Mouse (Mus musculus) forebrain, embryonic 15.5 days (tissue): ENCODE data around the gene Dapk3. TPM values are rescaled to one million over a fixed set of nuclear protein-coding genes. Genes with fewer than 3 reads are reported as not detected.
A peak's percentile ranks its signal among the peaks of the same experiment; 100 is the strongest.
"Not testable (repeated sequence)": the region's sequence is repeated elsewhere in the genome, so short reads cannot be mapped to it uniquely, and the experiment has no call there.

ENCODE experiments used
- ATAC-seq: fragments of 200-750 bp; cut with Nextera tagmentation; replicated peaks from 2 replicates; pipeline ENCODE4 v1.8.0; 2017; ENCODE audit warnings: mild to moderate bottlenecking, moderate TSS enrichment, moderate library complexity
- H3K27ac ChIP-seq: fragments of 300-500 bp; sonication (generic); replicated peaks from 2 replicates; pipeline ENCODE4 v1.5.1; 2015; ENCODE audit warnings: mild to moderate bottlenecking, inconsistent platforms
- H3K27me3 ChIP-seq: fragments of 300-500 bp; sonication (generic); 2 replicates; pipeline ENCODE4 v1.6.1; 2015; ENCODE audit warnings: inconsistent platforms
- H3K36me3 ChIP-seq: fragments of 300-500 bp; sonication (generic); 2 replicates; pipeline ENCODE4 v1.6.1; 2015; ENCODE audit warnings: mild to moderate bottlenecking, inconsistent platforms
- H3K4me1 ChIP-seq: fragments of 300-500 bp; sonication (generic); 2 replicates; pipeline ENCODE4 v1.6.1; 2015; ENCODE audit warnings: inconsistent platforms
- H3K4me2 ChIP-seq: fragments of 300-500 bp; sonication (generic); replicated peaks from 2 replicates; pipeline ENCODE4 v1.6.1; 2015; ENCODE audit warnings: mild to moderate bottlenecking, inconsistent platforms
- H3K4me3 ChIP-seq: fragments of 300-500 bp; sonication (generic); 2 replicates; pipeline ENCODE4 v1.5.1; 2015; ENCODE audit warnings: mild to moderate bottlenecking, inconsistent platforms
- H3K9ac ChIP-seq: fragments of 300-500 bp; sonication (generic); replicated peaks from 2 replicates; pipeline ENCODE4 v1.6.1; 2015; ENCODE audit warnings: mild to moderate bottlenecking, inconsistent platforms
- H3K9me3 ChIP-seq: fragments of 300-500 bp; sonication (generic); 2 replicates; pipeline ENCODE4 v1.6.1; 2016; ENCODE audit warnings: inconsistent platforms
- WGBS: fragments of 180-500 bp; shearing (Covaris S2); methylation state at CpG from one replicate; pipeline ENCODE4 v1.1.7; 2015; ENCODE audit warnings: mixed read lengths; 5-methylcytosine and 5-hydroxymethylcytosine counted together
- polyA plus RNA-seq: library from polyadenylated mRNA; unstranded; fragments of >200 nt; fragmentation: Nextera tagmentation; extraction: Ambion mirVana; gene quantifications from 2 replicates; pipeline ENCODE4 v1.2.1, GENCODE M21; 2015

The Dapk3 gene
- polyA plus RNA-seq, 1 experiment from 2014 or later, result 56.8 TPM

DNA sequence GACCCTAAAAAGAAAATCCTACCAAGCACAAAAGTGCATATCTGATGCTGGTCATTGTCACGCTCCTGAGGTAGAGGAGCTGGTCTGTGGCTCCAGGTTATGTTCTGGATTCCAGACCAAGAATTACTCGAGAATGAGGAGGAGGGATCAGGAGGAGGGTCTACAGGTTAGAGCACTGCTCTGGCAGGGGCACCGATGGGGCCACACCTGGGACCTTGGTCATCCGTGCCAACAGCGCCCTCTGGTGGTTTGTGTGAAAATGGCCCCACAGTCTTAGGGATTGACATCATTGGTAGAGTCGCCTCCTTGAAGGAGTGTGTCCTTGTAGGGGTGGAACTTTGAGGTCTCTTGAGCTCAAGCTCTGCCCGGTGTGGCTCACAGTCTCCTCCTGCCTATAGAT lies 35.2 kb downstream of the Dapk3 start:
- Histone ChIP-seq H3K9me3 (no peaks in the 10 kb centered on the region), H3K27me3 (no peaks in the 10 kb centered on the region), H3K9ac (no peak overlapping the region), H3K36me3 (peaks cover 77% of the 10 kb centered on the region), H3K4me2 (no peak overlapping the region), H3K4me3 (no peak overlapping the region), H3K27ac (no peak overlapping the region), H3K4me1 (no peaks in the 10 kb centered on the region)
- WGBS, result 36% methylated on average over 7 of the region's 7 CpGs
- ATAC-seq, result peak; percentile 36; the same call in 1 of the 2 replicates

DNA sequence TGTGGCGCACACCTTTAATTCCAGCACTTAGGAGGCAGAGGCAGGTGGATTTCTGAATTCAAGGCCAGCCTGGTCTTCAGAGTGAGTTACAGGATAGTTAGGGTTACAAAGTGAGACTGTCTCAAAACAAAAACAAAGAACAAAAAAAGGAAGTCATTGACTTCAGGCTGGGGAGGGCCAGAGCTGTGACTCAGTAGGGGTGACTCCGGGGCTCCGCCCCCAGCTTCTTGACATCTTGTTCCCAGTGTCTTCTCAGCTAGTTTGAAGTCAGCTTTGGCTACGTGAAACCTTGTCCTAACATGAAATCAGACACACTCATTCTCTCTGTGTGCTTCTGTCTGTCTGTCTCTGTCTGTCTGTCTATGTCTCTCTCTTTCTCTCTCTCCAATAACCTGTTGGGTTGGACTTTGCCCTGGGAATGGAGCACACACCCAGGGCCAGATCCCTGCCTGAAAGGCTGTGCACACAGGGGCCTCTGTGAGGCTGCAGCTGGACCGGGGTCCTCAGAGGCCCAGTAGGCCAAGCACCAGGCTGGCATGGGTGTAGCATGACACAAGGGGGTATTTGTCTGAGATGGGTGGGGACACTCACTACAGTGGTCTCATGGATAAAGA lies 38.7 kb downstream of the Dapk3 start:
- H3K27ac ChIP-seq, result no peak overlapping the region
- no peak overlapping the region for H3K4me2 ChIP-seq
- 91% methylated on average over 5 of the region's 5 CpGs for WGBS
- peaks cover 62% of the 10 kb centered on the region for H3K36me3 ChIP-seq
- no peak overlapping the region for H3K4me3 ChIP-seq
- H3K9me3 ChIP-seq, result no peaks in the 10 kb centered on the region
- no peaks in the 10 kb centered on the region for H3K4me1 ChIP-seq
- no peaks in the 10 kb centered on the region for H3K27me3 ChIP-seq
- ATAC-seq, result no peak
- H3K9ac ChIP-seq, result no peak overlapping the region

DNA sequence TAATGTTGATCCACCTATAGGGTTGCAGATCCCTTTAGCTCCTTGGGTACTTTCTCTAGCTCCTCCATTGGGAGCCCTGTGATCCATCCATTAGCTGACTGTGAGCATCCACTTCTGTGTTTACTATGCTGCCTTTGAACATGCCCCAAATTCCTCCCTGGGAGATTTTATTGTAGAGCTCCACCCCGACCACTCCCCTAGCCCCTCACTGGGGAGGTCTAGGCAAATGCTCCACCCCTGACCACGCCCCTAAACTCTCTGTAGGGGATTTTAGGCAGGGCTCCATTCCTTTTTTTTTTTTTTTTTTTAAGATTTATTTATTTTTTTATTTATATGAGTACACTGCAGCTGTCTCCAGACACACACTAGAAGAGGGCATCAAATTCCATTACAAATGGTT lies 40.9 kb downstream of the Dapk3 start:
- not testable (repeated sequence) for H3K9me3 ChIP-seq, H3K27ac ChIP-seq, H3K4me3 ChIP-seq, H3K27me3 ChIP-seq, ATAC-seq, H3K9ac ChIP-seq, H3K4me2 ChIP-seq
- Histone ChIP-seq H3K36me3 (peaks cover 46% of the 10 kb centered on the region), H3K4me1 (peaks cover 15% of the 10 kb centered on the region)
- 67% methylated on average over 2 of the region's 2 CpGs for whole genome bisulfite sequencing

GRCm38 (mm10) chr10:81229735-81230437 lies 47.1 kb downstream of the Dapk3 start:
- Histone ChIP-seq H3K27ac (peak overlapping the region; percentile 94), H3K4me3 (peak overlapping the region; percentile 69), H3K27me3 (no peaks in the 10 kb centered on the region), H3K4me1 (peaks cover 48% of the 10 kb centered on the region), H3K36me3 (0 out of 2 replicates have a peak, but pooled peaks cover 4% of the 10 kb centered on the region), H3K9ac (peak overlapping the region; percentile 89), H3K9me3 (no peaks in the 10 kb centered on the region), H3K4me2 (peak overlapping the region; percentile 76)
- 9% methylated on average over 20 of the region's 20 CpGs for WGBS
- peak; percentile 13 for ATAC-seq

GRCm38 (mm10) chr10:81230438-81231332 lies 47.9 kb downstream of the Dapk3 start, which contains the start of gene Atcay:
Gene Atcay, minus strand, starts transcription at chr10:81230833.
- Histone ChIP-seq H3K4me3 (peak within 1 kb of the TSS; percentile 69), H3K27me3 (no peaks in the 10 kb centered on the region), H3K4me2 (peak within 1 kb of the TSS; percentile 76), H3K36me3 (0 out of 2 replicates have a peak, but pooled peaks cover 3% of the 10 kb centered on the region), H3K27ac (peak within 1 kb of the TSS; percentile 94), H3K9me3 (no peaks in the 10 kb centered on the region), H3K4me1 (peaks cover 48% of the 10 kb centered on the region), H3K9ac (peak within 1 kb of the TSS; percentile 89)
- peak; percentile 93 for ATAC-seq
- 2% methylated on average over 27 of the region's 27 CpGs for WGBS

- H3K4me1 ChIP-seq, result peaks cover 48% of the 10 kb centered on the region
- 46% methylated on average over 7 of the region's 7 CpGs for WGBS
- ATAC-seq, result no peak
Observed at GRCm38 (mm10) chr10:81231436-81231835, 48.6 kb downstream of the Dapk3 start.

GRCm38 (mm10) chr10:81232580-81233225 lies 49.9 kb downstream of the Dapk3 start, which contains the start of gene Zfr2:
Gene Zfr2, plus strand, starts transcription at chr10:81233155.
- H3K9me3 ChIP-seq, result no peaks in the 10 kb centered on the region
- peak within 1 kb of the TSS; percentile 71 for H3K9ac ChIP-seq
- WGBS, result 8% methylated on average over 29 of the region's 29 CpGs
- peak; percentile 62 for ATAC-seq
- H3K4me2 ChIP-seq, result peak within 1 kb of the TSS; percentile 59
- H3K4me3 ChIP-seq, result peak within 1 kb of the TSS; percentile 70
- peak within 1 kb of the TSS; percentile 33; the same call in 1 of the 2 replicates for H3K27ac ChIP-seq
- H3K27me3 ChIP-seq, result no peaks in the 10 kb centered on the region
- peaks cover 44% of the 10 kb centered on the region for H3K4me1 ChIP-seq
- H3K36me3 ChIP-seq, result no peaks in the 10 kb centered on the region

More at GRCm38 (mm10) chr10:81231436-81231835, 48.6 kb downstream of the Dapk3 start:
- Histone ChIP-seq H3K27ac (peak overlapping the region; percentile 94), H3K27me3 (no peaks in the 10 kb centered on the region), H3K9me3 (no peaks in the 10 kb centered on the region), H3K36me3 (no peaks in the 10 kb centered on the region), H3K4me2 (peak overlapping the region; percentile 76), H3K4me3 (peak overlapping the region; percentile 69), H3K9ac (no peak overlapping the region; the same call in 1 of the 2 replicates)

DNA sequence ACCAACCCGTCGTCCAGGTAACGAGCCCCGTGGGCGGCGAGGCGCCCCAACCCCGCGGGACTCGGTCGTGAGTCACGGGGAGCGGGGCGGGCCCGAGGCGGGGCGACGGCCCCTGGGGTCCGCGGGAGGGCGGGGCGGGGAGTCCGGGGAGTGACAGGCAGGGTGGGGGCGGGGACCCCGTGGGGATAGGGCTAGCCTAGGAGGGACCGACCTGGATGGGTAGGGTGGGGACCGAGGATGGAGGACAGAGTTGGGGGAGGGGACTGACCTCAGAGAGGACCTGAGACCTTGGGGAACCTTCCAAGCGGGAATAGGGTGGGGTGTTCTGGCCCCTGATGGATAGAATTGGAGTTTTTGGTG lies 50.4 kb downstream of the Dapk3 start:
- H3K9ac ChIP-seq, result peak overlapping the region; percentile 71
- peak overlapping the region; percentile 33; the same call in 1 of the 2 replicates for H3K27ac ChIP-seq
- H3K4me3 ChIP-seq, result peak overlapping the region; percentile 70
- H3K27me3 ChIP-seq, result no peaks in the 10 kb centered on the region
- peaks cover 39% of the 10 kb centered on the region for H3K4me1 ChIP-seq
- WGBS, result under 1% methylated on average over 27 of the region's 28 CpGs
- peak; percentile 39 for ATAC-seq
- no peaks in the 10 kb centered on the region for H3K9me3 ChIP-seq
- no peaks in the 10 kb centered on the region for H3K36me3 ChIP-seq
- peak overlapping the region; percentile 59 for H3K4me2 ChIP-seq

DNA sequence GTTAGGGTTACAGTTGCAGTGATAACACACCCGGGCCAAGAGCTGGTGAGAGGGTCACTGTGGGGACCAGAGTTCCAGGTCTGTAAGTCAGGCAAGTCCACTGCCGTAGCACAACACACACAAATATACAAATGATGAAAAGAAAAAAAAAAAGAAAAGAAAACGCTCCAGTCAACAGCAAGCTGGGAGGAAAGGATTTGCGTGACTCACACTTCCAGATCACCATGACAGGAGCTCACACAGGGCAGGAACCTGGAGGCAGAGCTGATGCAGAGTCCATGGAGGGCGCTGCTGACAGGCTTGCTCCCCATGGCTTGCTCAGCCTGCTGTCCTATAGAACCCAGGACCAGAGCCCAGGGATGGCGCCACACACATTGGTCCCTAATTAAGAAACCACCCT lies 51.4 kb downstream of the Dapk3 start:
- H3K27me3 ChIP-seq, result peaks cover 3% of the 10 kb centered on the region; the same call in 1 of the 2 replicates
- 0 out of 2 replicates have a peak overlapping the region, but pooled peaks have one; percentile 59 for H3K4me2 ChIP-seq
- peaks cover 29% of the 10 kb centered on the region for H3K4me1 ChIP-seq
- 82% methylated on average over 6 of the region's 6 CpGs for whole genome bisulfite sequencing
- H3K27ac ChIP-seq, result no peak overlapping the region
- no peak overlapping the region for H3K9ac ChIP-seq
- H3K4me3 ChIP-seq, result no peak overlapping the region
- H3K9me3 ChIP-seq, result no peaks in the 10 kb centered on the region
- ATAC-seq, result no peak
- no peaks in the 10 kb centered on the region for H3K36me3 ChIP-seq

- Histone ChIP-seq H3K4me2 (no peak overlapping the region), H3K9me3 (no peaks in the 10 kb centered on the region), H3K36me3 (no peaks in the 10 kb centered on the region), H3K4me3 (no peak overlapping the region), H3K4me1 (peaks cover 15% of the 10 kb centered on the region), H3K27ac (no peak overlapping the region), H3K27me3 (peaks cover 20% of the 10 kb centered on the region), H3K9ac (no peak overlapping the region)
- 84% methylated on average over 12 of the region's 12 CpGs for WGBS
- no peak for ATAC-seq
Observed at GRCm38 (mm10) chr10:81236471-81237268, 53.9 kb downstream of the Dapk3 start.

- Histone ChIP-seq H3K27me3 (peaks cover 20% of the 10 kb centered on the region), H3K4me2 (no peak overlapping the region), H3K36me3 (no peaks in the 10 kb centered on the region), H3K9ac (no peak overlapping the region), H3K9me3 (no peaks in the 10 kb centered on the region), H3K4me1 (peaks cover 5% of the 10 kb centered on the region), H3K4me3 (no peak overlapping the region), H3K27ac (no peak overlapping the region)
- no peak for ATAC-seq
- 83% methylated on average over 2 of the region's 2 CpGs for WGBS
Observed at GRCm38 (mm10) chr10:81238618-81239017, 55.8 kb downstream of the Dapk3 start.
